Mouse (Mus musculus): ENCODE measurements around the gene Mex3d. TPM values are rescaled to one million over a fixed set of nuclear protein-coding genes. Genes with fewer than 3 reads are reported as not detected.
"Not testable (repeated sequence)": the region's sequence is repeated elsewhere in the genome, so short reads cannot be mapped to it uniquely, and the experiment has no call there.

Gene Mex3d
- polyA plus RNA-seq, 1 experiment from 2014 or later, result 6.4 TPM

DNA sequence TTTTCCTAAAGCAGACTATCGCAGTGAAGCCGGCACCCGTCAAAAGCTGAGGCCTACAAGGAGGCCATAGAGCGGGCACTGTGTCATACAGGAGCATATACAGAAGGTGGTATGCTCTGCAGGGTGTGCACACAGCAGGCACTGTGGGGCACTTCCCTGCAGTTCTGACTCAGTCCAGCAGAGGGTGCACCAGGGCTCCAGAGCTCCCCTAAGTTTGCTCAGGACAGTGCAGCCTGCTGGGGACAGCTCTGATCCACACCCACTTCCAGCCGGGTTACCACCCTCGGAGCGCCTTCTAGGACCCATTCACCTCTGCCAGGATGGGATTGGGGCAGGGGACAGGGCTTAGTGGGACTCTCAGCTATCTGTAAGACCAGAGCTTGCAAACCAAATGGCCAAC lies 37.2 kb downstream of the Mex3d start:
- ATAC-seq (ENCODE audit: low read depth), result peak; percentile 86

DNA sequence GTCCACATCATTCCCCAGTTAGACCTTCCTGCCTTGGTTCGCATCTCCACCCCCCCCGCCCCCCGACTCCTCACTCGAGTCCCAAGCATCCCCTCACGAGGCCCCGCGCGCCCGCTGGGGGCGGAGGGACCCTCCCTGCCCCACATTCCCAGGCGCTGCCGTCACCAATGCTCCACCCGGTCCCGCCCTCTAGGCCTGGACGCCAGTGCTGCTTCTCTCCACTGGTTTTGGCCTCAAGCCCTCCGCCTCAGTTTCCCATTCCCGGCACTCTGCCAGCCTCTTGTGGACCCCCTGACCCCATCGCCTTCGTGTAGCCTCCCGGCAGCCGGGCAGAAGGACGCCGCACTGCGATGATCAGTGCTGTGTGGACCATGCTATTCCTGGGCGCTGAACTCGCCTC lies 38.5 kb downstream of the Mex3d start:
- peak overlapping the region; percentile 50; the same call in 1 of the 2 replicates for H3K9ac ChIP-seq (ENCODE audit: low read depth, low read length)
- no peaks in the 10 kb centered on the region for H3K36me3 ChIP-seq (ENCODE audit: control insufficient read depth, insufficient read depth, low read length)
- peak overlapping the region; percentile 52 for H3K4me2 ChIP-seq (ENCODE audit: low read depth, low read length)
- H3K9me3 ChIP-seq (ENCODE audit: control insufficient read depth, low read length), result no peaks in the 10 kb centered on the region
- H3K27ac ChIP-seq (replicated peaks; ENCODE audit: low read depth, low read length), result no peak overlapping the region
- ATAC-seq (ENCODE audit: low read depth) (no peak), DNase-seq (ENCODE audit: low spot score) (peak; percentile 58)
- H3K27me3 ChIP-seq (replicated peaks; ENCODE audit: control insufficient read depth, insufficient read depth, low read length), result peaks cover 87% of the 10 kb centered on the region
- peaks cover 20% of the 10 kb centered on the region for H3K4me1 ChIP-seq (ENCODE audit: control insufficient read depth, insufficient read depth, low read length)
- 15% methylated on average over 26 of the region's 26 CpGs for WGBS
- peak overlapping the region; percentile 25 for H3K4me3 ChIP-seq (ENCODE audit: low read depth, low read length)

More for the DNA sequence above, 37.2 kb downstream of the Mex3d start:
- Histone ChIP-seq H3K27me3 (replicated peaks; ENCODE audit: control insufficient read depth, insufficient read depth, low read length) (peaks cover 85% of the 10 kb centered on the region), H3K9me3 (ENCODE audit: control insufficient read depth, low read length) (no peaks in the 10 kb centered on the region), H3K36me3 (ENCODE audit: control insufficient read depth, insufficient read depth, low read length) (no peaks in the 10 kb centered on the region), H3K9ac (ENCODE audit: low read depth, low read length) (no peak overlapping the region), H3K4me3 (ENCODE audit: low read depth, low read length) (no peak overlapping the region), H3K4me1 (ENCODE audit: control insufficient read depth, insufficient read depth, low read length) (peaks cover 13% of the 10 kb centered on the region), H3K4me2 (ENCODE audit: low read depth, low read length) (no peak overlapping the region), H3K27ac (replicated peaks; ENCODE audit: low read depth, low read length) (no peak overlapping the region)
- peak; percentile 76 for DNase-seq (ENCODE audit: low spot score)
- 5% methylated on average over 7 of the region's 7 CpGs for WGBS

DNA sequence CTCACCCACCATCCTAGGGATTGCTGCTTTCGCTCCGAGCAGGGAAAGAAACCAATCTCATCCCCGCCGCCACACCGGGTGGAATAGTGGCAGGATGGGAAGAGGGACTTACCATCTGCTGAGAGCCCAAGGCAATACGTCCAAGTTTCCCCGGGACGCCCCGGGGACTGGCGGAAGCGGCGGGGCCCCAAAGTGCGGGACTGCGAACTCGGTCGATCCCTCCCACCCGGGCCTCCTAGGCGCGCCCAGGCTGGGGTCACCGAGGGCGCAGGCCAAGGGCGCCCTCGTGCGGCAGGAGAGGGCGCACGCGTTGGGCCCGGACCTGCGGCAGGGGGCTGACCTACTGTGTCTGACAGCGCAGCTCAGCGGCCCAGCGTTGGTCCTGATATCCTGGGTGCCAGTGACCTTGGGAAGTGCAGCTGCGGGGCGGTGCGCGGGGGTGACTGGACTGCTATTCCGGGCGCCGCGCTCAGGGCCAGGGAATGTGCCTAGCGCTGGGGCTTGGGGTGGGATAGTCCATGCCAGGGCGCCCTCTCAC lies 39.1 kb downstream of the Mex3d start, which contains the start of gene Adamtsl5:
TSS of gene Adamtsl5 (minus strand) at position 169 of the 538 bp plus-strand sequence.
- peak; percentile 28; the same call in 1 of the 2 replicates for ATAC-seq (ENCODE audit: low read depth)
- H3K27me3 ChIP-seq (replicated peaks; ENCODE audit: control insufficient read depth, insufficient read depth, low read length), result peaks cover 91% of the 10 kb centered on the region
- peak within 1 kb of the TSS; percentile 25 for H3K4me3 ChIP-seq (ENCODE audit: low read depth, low read length)
- WGBS, result 2% methylated on average over 17 of the region's 42 CpGs
- H3K27ac ChIP-seq (replicated peaks; ENCODE audit: low read depth, low read length), result no peak within 1 kb of the TSS
- H3K36me3 ChIP-seq (ENCODE audit: control insufficient read depth, insufficient read depth, low read length), result no peaks in the 10 kb centered on the region
- H3K9me3 ChIP-seq (ENCODE audit: control insufficient read depth, low read length), result no peaks in the 10 kb centered on the region
- peak within 1 kb of the TSS; percentile 52 for H3K4me2 ChIP-seq (ENCODE audit: low read depth, low read length)
- DNase-seq (ENCODE audit: low spot score), result peak; percentile 40
- peak within 1 kb of the TSS; percentile 50; the same call in 1 of the 2 replicates for H3K9ac ChIP-seq (ENCODE audit: low read depth, low read length)
- peaks cover 27% of the 10 kb centered on the region for H3K4me1 ChIP-seq (ENCODE audit: control insufficient read depth, insufficient read depth, low read length)

- H3K36me3 ChIP-seq (ENCODE audit: control insufficient read depth, insufficient read depth, low read length), result no peaks in the 10 kb centered on the region
- 13% methylated on average over 17 of the region's 17 CpGs for WGBS
- H3K9me3 ChIP-seq (ENCODE audit: control insufficient read depth, low read length), result no peaks in the 10 kb centered on the region
- no peak for DNase-seq (ENCODE audit: low spot score)
- no peak overlapping the region for H3K27ac ChIP-seq (replicated peaks; ENCODE audit: low read depth, low read length)
- no peak for ATAC-seq (ENCODE audit: low read depth)
- H3K4me1 ChIP-seq (ENCODE audit: control insufficient read depth, insufficient read depth, low read length), result peaks cover 35% of the 10 kb centered on the region
- peaks cover 92% of the 10 kb centered on the region for H3K27me3 ChIP-seq (replicated peaks; ENCODE audit: control insufficient read depth, insufficient read depth, low read length)
- peak overlapping the region; percentile 25 for H3K4me3 ChIP-seq (ENCODE audit: low read depth, low read length)
- H3K9ac ChIP-seq (ENCODE audit: low read depth, low read length), result 0 out of 2 replicates have a peak overlapping the region, but pooled peaks have one; percentile 50
- H3K4me2 ChIP-seq (ENCODE audit: low read depth, low read length), result peak overlapping the region; percentile 52
Measured at GRCm38 (mm10) chr10:80347514-80347967, 39.9 kb downstream of the Mex3d start.

DNA sequence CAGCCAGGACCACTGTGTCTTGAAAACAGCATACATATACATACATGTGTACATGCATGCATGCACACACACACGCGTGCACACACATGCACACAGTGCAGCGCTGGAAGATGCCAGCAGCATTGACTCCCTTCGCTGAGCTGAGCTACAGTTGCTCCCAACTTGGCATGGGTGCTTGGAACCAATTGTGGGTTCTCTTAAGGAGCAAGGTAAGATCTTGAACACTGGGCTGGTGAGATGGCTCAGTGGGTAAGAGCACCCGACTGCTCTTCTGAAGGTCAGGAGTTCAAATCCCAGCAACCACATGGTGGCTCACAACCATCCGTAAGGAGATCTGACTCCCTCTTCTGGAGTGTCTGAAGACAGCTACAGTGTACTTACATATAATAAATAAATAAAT lies 41.5 kb downstream of the Mex3d start:
- not testable (repeated sequence) for H3K27ac ChIP-seq (replicated peaks; ENCODE audit: low read depth, low read length); ATAC-seq (ENCODE audit: low read depth); H3K9me3 ChIP-seq (ENCODE audit: control insufficient read depth, low read length); H3K4me3 ChIP-seq (ENCODE audit: low read depth, low read length); H3K4me2 ChIP-seq (ENCODE audit: low read depth, low read length); H3K36me3 ChIP-seq (ENCODE audit: control insufficient read depth, insufficient read depth, low read length); DNase-seq (ENCODE audit: low spot score); H3K9ac ChIP-seq (ENCODE audit: low read depth, low read length)
- 73% methylated on average over 5 of the region's 6 CpGs for WGBS
- Histone ChIP-seq H3K4me1 (ENCODE audit: control insufficient read depth, insufficient read depth, low read length) (peaks cover 41% of the 10 kb centered on the region), H3K27me3 (replicated peaks; ENCODE audit: control insufficient read depth, insufficient read depth, low read length) (peaks cover 92% of the 10 kb centered on the region)

DNA sequence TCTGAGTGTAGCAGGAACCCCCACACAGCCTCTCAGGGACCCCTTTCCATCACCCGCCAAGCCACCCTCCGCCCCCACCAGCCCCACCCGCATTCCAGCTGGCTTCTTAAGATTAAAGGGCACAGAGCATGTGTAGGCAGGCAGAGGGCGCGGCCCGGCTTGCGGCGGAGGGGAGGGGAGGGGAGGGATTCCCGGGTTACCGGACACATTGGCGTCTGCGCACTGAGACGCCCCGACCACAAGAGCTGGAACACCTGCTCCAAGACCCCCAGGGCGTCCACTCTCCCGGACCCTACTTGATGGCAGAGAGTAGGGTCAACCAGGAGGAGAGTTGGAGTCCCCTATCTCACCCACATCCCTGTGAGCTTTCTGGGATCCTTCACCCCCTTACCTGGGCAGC lies 42.3 kb downstream of the Mex3d start:
- H3K9ac ChIP-seq (ENCODE audit: low read depth, low read length), result no peak overlapping the region
- DNase-seq (ENCODE audit: low spot score) (peak; percentile 58), ATAC-seq (ENCODE audit: low read depth) (no peak)
- peaks cover 41% of the 10 kb centered on the region for H3K4me1 ChIP-seq (ENCODE audit: control insufficient read depth, insufficient read depth, low read length)
- no peak overlapping the region for H3K27ac ChIP-seq (replicated peaks; ENCODE audit: low read depth, low read length)
- peak overlapping the region; percentile 8; the same call in 1 of the 2 replicates for H3K4me3 ChIP-seq (ENCODE audit: low read depth, low read length)
- peak overlapping the region; percentile 39 for H3K4me2 ChIP-seq (ENCODE audit: low read depth, low read length)
- H3K36me3 ChIP-seq (ENCODE audit: control insufficient read depth, insufficient read depth, low read length), result no peaks in the 10 kb centered on the region
- peaks cover 93% of the 10 kb centered on the region for H3K27me3 ChIP-seq (replicated peaks; ENCODE audit: control insufficient read depth, insufficient read depth, low read length)
- no peaks in the 10 kb centered on the region for H3K9me3 ChIP-seq (ENCODE audit: control insufficient read depth, low read length)
- WGBS, result 0% methylated on average over 5 of the region's 16 CpGs

GRCm38 (mm10) chr10:80344131-80344661 lies 43.3 kb downstream of the Mex3d start:
- H3K27ac ChIP-seq (replicated peaks; ENCODE audit: low read depth, low read length), result no peak overlapping the region
- H3K36me3 ChIP-seq (ENCODE audit: control insufficient read depth, insufficient read depth, low read length), result no peaks in the 10 kb centered on the region
- H3K4me1 ChIP-seq (ENCODE audit: control insufficient read depth, insufficient read depth, low read length), result peaks cover 41% of the 10 kb centered on the region
- peak overlapping the region; percentile 57 for H3K4me2 ChIP-seq (ENCODE audit: low read depth, low read length)
- ATAC-seq (ENCODE audit: low read depth), result no peak
- no peak for DNase-seq (ENCODE audit: low spot score)
- no peak overlapping the region for H3K9ac ChIP-seq (ENCODE audit: low read depth, low read length)
- 45% methylated on average over 9 of the region's 9 CpGs for WGBS
- no peaks in the 10 kb centered on the region for H3K9me3 ChIP-seq (ENCODE audit: control insufficient read depth, low read length)
- no peak overlapping the region for H3K4me3 ChIP-seq (ENCODE audit: low read depth, low read length)
- peaks cover 86% of the 10 kb centered on the region for H3K27me3 ChIP-seq (replicated peaks; ENCODE audit: control insufficient read depth, insufficient read depth, low read length)

DNA sequence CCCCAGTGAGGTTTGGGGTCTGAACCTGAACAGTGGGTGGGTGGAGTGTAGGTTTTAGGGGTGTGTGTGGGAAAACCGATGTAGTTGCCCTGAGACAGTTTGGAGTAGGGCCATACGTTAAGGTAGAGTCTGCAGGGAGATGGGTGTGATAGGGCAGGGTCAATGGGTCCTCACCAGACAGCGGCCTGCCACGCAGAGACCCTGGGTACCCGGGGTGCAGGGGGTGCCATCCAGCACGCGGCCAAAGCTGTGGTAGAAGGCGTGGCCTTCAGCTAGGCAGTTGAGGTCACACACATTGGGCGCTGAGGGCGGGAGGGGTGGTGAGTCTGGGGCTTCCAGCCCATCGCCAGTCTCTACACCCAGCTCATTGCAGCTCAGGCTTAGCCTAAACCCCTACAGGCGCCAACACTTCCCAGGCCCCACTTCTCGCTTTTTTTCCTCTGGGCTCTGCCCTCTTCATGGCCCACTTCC lies 44.0 kb downstream of the Mex3d start:
- H3K27ac ChIP-seq (replicated peaks; ENCODE audit: low read depth, low read length), result no peak overlapping the region; the same call in 1 of the 2 replicates
- peak overlapping the region; percentile 37 for H3K4me3 ChIP-seq (ENCODE audit: low read depth, low read length)
- peak overlapping the region; percentile 2; the same call in 1 of the 2 replicates for H3K9ac ChIP-seq (ENCODE audit: low read depth, low read length)

More for the DNA sequence above, 44.0 kb downstream of the Mex3d start:
- peaks cover 79% of the 10 kb centered on the region for H3K27me3 ChIP-seq (replicated peaks; ENCODE audit: control insufficient read depth, insufficient read depth, low read length)
- no peaks in the 10 kb centered on the region for H3K9me3 ChIP-seq (ENCODE audit: control insufficient read depth, low read length)
- H3K4me2 ChIP-seq (ENCODE audit: low read depth, low read length), result peak overlapping the region; percentile 57
- no peak for DNase-seq (ENCODE audit: low spot score)
- WGBS, result 24% methylated on average over 13 of the region's 13 CpGs
- no peak; the same call in 1 of the 2 replicates for ATAC-seq (ENCODE audit: low read depth)
- no peaks in the 10 kb centered on the region for H3K36me3 ChIP-seq (ENCODE audit: control insufficient read depth, insufficient read depth, low read length)
- H3K4me1 ChIP-seq (ENCODE audit: control insufficient read depth, insufficient read depth, low read length), result peaks cover 40% of the 10 kb centered on the region
